Mouse (Mus musculus) G1E (cell line): ENCODE data around the gene Idh2. TPM values are rescaled to one million over a fixed set of nuclear protein-coding genes. Genes with fewer than 3 reads are reported as not detected.
A peak's percentile ranks its signal among the peaks of the same experiment; 100 is the strongest.

ENCODE experiments used
- ATAC-seq: 2 replicates; pipeline ENCODE4 v1.8.0; 2016; ENCODE audit warnings: mild to moderate bottlenecking; ENCODE audit not compliant: insufficient number of reproducible peaks, poor library complexity, low FRiP score, severe bottlenecking; ENCODE audit errors: extremely low read depth
- DNase-seq: peaks from one replicate; pipeline ENCODE4 v3.0.0; 2012; ENCODE audit warnings: low spot score
- H3K27me3 ChIP-seq: 2 replicates; pipeline ENCODE4 v1.6.1; 2012; ENCODE audit warnings: mild to moderate bottlenecking, low read length, inconsistent platforms; ENCODE audit not compliant: insufficient read depth
- H3K36me3 ChIP-seq: replicated peaks from 2 replicates; pipeline ENCODE3; 2012; ENCODE audit warnings: mild to moderate bottlenecking, inconsistent platforms
- H3K4me1 ChIP-seq: 2 replicates; pipeline ENCODE4 v1.6.1; 2012; ENCODE audit warnings: low read depth, low read length, inconsistent platforms, mixed read lengths; ENCODE audit not compliant: insufficient read depth
- H3K4me3 ChIP-seq: 2 replicates; pipeline ENCODE4 v1.5.1; 2012; ENCODE audit warnings: low read depth, mild to moderate bottlenecking, inconsistent platforms, low read length, moderate library complexity, mixed read lengths
- H3K9me3 ChIP-seq: replicated peaks from 2 replicates; pipeline ENCODE4 v1.6.1; 2012; ENCODE audit warnings: inconsistent platforms
- CTCF ChIP-seq: IDR thresholded peaks from 2 replicates; pipeline ENCODE4 v1.5.1; 2012; ENCODE audit warnings: low read depth, low read length, inconsistent platforms, mixed read lengths
- GATA1 ChIP-seq: IDR thresholded peaks from 2 replicates; pipeline ENCODE4 v1.6.1; 2012; ENCODE audit warnings: borderline replicate concordance, low read length, inconsistent platforms, mixed read lengths
- GATA2 ChIP-seq: IDR thresholded peaks from 2 replicates; pipeline ENCODE4 v1.6.1; 2012; ENCODE audit warnings: low read depth, low read length, inconsistent platforms, borderline replicate concordance
- POLR2AphosphoS5 ChIP-seq: IDR thresholded peaks from 2 replicates; pipeline ENCODE4 v1.6.1; 2012; ENCODE audit warnings: low read depth, low read length, inconsistent platforms; ENCODE audit not compliant: insufficient replicate concordance
- TAL1 ChIP-seq: conservative IDR thresholded peaks from 2 replicates; pipeline ENCODE4 v1.6.1; 2012; ENCODE audit warnings: low read depth, low read length, inconsistent platforms, mixed read lengths
- polyA plus RNA-seq: library from polyadenylated mRNA; stranded (reverse); fragments of >175 nt; gene quantifications from 2 replicates; pipeline ENCODE4 v1.2.3, GENCODE M21; 2012
- total RNA-seq, 2 experiments: library from RNA; stranded (forward) in 1 of 2; stranded (reverse) in 1 of 2; fragments of 200-1000 nt in 1 of 2; fragments of >200 nt in 1 of 2; fragmentation: Nextera tagmentation in 1 of 2; gene quantifications; 2 replicates each; pipeline ENCODE4 v1.2.3; 2014 to 2017

Idh2 gene
- total and polyA plus RNA-seq, 3 experiments = 58.5 to 98.7 (median 90.0) TPM

DNA sequence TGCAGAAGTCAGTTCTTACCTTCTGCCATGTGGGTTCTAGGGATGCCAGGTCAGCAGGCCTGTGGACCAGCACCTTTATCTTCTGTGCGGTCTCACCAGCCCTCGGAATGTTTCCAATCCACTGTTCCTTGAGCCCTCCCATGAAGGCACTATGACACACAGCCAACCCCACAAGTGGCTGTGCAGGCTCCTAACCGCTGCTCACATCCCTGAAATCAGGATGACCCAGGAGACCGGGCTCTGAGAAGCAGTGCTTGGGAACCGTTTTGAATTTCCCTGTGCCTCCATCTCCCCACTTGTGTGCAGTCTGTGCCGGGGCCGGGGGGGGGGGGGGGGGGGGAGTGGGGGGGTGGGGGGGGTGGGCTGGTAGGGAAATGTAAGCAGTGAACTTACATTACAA lies 46.9 kb downstream of the Idh2 start:
- no peaks in the 10 kb centered on the region for H3K9me3 ChIP-seq
- H3K36me3 ChIP-seq = peaks cover 63% of the 10 kb centered on the region
- no peak overlapping the region for H3K4me3 ChIP-seq
- H3K4me1 ChIP-seq = peaks cover 76% of the 10 kb centered on the region
- no peak for ATAC-seq
- DNase-seq = no peak
- TF ChIP-seq GATA2 = no peak
- TF ChIP-seq POLR2AphosphoS5 = no peak
- TF ChIP-seq CTCF = no peak
- no peak for TF ChIP-seq TAL1
- no peak for TF ChIP-seq GATA1
- H3K27me3 ChIP-seq = no peaks in the 10 kb centered on the region

DNA sequence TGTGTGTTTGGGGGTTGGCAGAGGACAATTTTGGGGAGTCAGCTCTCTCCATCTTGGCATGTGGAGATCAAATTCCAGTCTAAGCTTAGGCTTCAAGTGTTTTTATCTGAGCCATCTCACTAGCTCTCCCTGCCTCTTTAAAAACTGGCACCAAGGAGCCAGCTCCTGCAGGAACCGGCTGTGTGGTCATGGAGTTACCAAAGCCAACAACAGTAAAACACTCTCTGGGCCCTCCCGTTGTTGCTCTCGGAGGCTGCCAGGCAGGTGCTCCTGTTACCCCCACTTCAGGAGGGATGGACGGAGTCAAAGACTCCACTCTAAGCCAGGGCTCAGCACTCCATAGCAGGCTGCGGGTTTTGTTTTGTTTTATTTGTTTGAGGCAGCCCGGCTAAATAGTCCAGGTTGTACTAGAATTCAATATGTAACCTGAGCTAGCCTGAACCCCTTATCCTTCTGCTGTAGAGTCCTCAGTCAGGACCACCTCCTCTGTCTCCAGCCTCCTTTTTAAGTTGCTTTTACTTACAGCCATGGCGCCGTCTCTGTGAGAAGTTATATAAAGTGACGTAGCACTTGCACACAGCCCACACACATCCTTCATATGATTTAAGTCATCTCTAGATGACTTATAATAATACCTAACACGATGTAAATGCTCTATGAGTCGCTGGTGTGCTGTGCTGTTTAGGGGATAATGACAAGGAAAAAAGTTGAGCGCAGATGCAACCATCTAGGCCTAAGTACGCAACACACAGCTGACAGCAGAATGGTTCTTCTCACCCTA lies 48.3 kb downstream of the Idh2 start:
- Histone ChIP-seq H3K9me3 (no peaks in the 10 kb centered on the region), H3K4me3 (no peak overlapping the region), H3K4me1 (peaks cover 85% of the 10 kb centered on the region), H3K27me3 (no peaks in the 10 kb centered on the region), H3K36me3 (peaks cover 63% of the 10 kb centered on the region)
- ATAC-seq = no peak
- no peak for DNase-seq
- TF ChIP-seq GATA2 = no peak
- no peak for TF ChIP-seq POLR2AphosphoS5
- no peak for TF ChIP-seq GATA1

DNA sequence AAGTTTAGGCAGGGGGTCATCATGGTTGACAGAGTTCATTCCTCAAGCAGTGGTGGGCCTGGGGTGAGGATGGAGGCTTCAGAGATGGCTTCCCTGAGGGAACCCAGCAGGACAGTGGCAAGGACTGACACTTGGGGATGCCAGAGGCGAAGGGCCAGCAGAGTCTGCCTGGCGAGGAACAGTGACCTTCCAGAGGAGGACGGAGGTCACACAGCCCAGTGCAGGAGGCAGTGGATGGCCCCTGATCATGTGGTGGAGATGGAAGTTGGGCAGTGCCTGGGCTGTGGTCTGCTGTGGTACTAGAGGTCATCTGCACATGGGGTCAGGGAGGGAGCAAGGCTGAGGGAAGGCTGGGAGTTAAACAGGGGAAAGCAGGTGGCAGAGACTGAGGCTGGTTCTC lies 49.9 kb downstream of the Idh2 start:
- DNase-seq = no peak
- H3K27me3 ChIP-seq = no peaks in the 10 kb centered on the region
- TF ChIP-seq POLR2AphosphoS5 (no peak), TAL1 (no peak)
- H3K9me3 ChIP-seq = no peaks in the 10 kb centered on the region
- peaks cover 87% of the 10 kb centered on the region for H3K4me1 ChIP-seq
- ATAC-seq = no peak
- H3K36me3 ChIP-seq = peaks cover 56% of the 10 kb centered on the region
- H3K4me3 ChIP-seq = no peak overlapping the region

GRCm38 (mm10) chr7:80063902-80064736 lies 51.1 kb downstream of the Idh2 start:
- Histone ChIP-seq H3K36me3 (peaks cover 53% of the 10 kb centered on the region), H3K4me3 (peak overlapping the region; percentile 45; the same call in 1 of the 2 replicates), H3K27me3 (no peaks in the 10 kb centered on the region), H3K9me3 (no peaks in the 10 kb centered on the region), H3K4me1 (peaks cover 89% of the 10 kb centered on the region)
- TF ChIP-seq TAL1 (peak; percentile 70), GATA1 (no peak)
- DNase-seq = peak; percentile 69
- 0 out of 2 replicates have a peak, but pooled peaks have one; percentile 7 for ATAC-seq

DNA sequence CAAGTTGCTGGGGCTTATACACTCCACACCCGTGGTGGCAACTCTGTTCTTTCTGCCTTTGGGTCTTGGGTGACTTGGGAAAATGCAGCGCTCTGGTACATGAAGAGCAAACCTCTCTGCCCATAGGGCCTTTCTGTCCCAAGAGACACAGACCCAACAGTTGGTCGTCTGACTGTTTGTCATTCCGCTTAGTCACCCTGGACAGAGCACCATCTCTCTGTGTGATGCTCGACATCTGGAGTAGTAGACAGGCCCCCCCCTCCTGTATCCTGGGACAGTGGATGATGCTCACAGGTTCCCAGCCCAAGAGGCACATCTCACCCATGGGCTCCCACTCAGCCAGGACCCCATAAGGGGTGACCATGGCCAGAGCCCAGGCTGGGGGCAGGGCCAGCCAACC lies 51.9 kb downstream of the Idh2 start:
- H3K9me3 ChIP-seq = no peaks in the 10 kb centered on the region
- peak overlapping the region; percentile 45; the same call in 1 of the 2 replicates for H3K4me3 ChIP-seq
- H3K4me1 ChIP-seq = peaks cover 91% of the 10 kb centered on the region
- no peak for ATAC-seq
- TF ChIP-seq GATA2 (no peak), CTCF (no peak), POLR2AphosphoS5 (no peak), GATA1 (no peak), TAL1 (no peak)
- peaks cover 58% of the 10 kb centered on the region for H3K36me3 ChIP-seq
- DNase-seq = no peak
- H3K27me3 ChIP-seq = no peaks in the 10 kb centered on the region

DNA sequence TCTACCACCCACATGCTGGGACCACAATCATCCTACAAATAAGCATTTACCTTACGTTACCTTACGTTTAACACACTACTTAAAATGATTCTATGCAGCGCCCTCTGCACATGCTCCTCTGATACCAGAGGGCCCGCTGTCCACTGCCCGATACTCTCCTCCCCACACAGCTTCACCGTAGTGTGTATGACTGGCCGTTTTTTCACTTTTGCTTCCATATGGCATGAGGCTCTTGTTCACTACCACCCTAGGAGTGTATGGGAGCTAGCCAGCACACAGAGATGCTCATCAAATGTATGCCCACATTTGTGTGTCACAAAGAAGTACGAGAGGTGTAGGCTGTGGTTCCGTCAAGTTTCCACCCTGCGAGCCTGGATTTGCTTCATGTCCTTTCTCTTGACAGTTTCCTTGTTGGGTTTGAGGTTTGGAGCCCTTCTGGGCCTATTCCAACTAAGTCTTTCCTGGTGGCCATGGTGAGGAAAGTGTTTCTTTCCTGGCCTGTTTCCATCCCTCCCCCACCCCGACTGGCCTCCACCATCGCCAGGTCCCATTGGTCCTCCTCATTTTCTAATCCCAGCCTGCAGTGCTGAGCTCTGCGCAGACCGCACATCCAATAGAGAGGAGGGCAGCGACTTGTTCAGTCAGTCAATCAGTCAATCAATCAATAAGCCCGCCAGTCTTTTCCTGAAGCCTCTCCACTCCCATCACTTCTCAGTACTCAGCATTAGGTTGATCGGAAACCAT lies 52.9 kb downstream of the Idh2 start:
- Histone ChIP-seq H3K4me3 (no peak overlapping the region), H3K9me3 (no peaks in the 10 kb centered on the region), H3K27me3 (no peaks in the 10 kb centered on the region), H3K4me1 (peaks cover 96% of the 10 kb centered on the region), H3K36me3 (peaks cover 60% of the 10 kb centered on the region)
- ATAC-seq (no peak), DNase-seq (no peak)
- TF ChIP-seq TAL1 (no peak), GATA1 (no peak), GATA2 (no peak), POLR2AphosphoS5 (no peak), CTCF (no peak)
